In the genomic region with DNA sequence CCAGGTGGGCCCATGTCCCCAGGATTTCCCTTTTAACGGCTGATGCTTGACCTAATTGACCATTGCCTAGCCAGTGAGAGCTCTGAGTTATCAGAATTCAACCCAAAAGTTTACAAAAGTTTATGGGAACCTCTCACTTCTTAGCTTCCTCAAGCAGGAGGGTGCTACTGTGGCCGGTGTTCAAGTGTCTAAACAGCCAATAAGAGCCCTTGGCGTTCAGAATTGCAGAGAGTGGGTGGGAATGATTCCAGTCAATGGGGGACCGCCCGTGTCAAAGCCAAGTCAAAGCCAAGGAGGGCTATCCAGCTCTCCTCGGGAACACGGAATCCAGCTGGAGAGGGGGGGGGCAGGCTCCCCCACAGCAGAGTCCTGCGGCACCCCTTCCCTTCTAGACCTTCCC, we compare ENCODE assay signal across 1 mouse cellular context.
TF ChIP-seq lines count a peak whose summit lies in the region.

No protein-coding gene starts in this region.

TF ChIP-seq in MEL, 35 proteins besides CTCF, POLR2A, EP300 and RAD21:
- TF ChIP-seq CHD2 (IDR thresholded peaks at IDR 0.05; ENCODE audit: low read length) = no peak
